Mouse (Mus musculus): ENCODE data around the gene Runx1. TPM values are rescaled to one million over a fixed set of nuclear protein-coding genes. Genes with fewer than 3 reads are reported as not detected.

Runx1 gene
- polyA plus RNA-seq (2017; shearing (Covaris generic)), result 75.0 TPM

GRCm38 (mm10) chr16:92825908-92826650 is at the start of gene Runx1:
Gene Runx1, minus strand, starts transcription at chr16:92826149.

Measured in effector memory CD4-positive, alpha-beta T cell, adult 7 months (primary cell).